Mouse (Mus musculus): ENCODE data around the gene Sdk1. TPM values are rescaled to one million over a fixed set of nuclear protein-coding genes. Genes with fewer than 3 reads are reported as not detected.

The Sdk1 gene
- polyA plus RNA-seq, 1 experiment from 2014 or later = 1.0 TPM

DNA sequence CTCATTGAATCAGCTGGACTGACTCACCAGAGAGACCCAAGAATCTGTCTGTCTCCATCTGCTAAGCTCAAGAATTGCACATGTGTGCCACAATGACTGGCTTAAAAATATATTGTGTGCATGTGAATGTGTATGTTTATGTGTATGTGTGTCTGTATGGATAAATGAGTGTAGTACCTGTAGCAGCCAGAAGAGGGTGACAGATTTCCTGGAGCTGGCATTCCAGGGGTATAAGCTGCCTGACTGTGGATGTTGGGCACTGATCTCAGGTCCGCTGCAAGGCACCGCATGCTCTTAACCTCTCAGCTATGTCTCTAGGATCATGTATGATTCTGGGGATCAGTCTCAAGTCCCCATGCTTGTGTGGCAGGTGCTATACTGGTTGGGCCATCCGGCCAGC is 839.4 kb downstream of the Sdk1 start:
- ATAC-seq (ENCODE audit: insufficient read depth) (no peak), DNase-seq (no peak)
- no peaks in the 10 kb centered on the region for H3K27me3 ChIP-seq (ENCODE audit: insufficient read depth, low read length)
- no peak overlapping the region for H3K9ac ChIP-seq
- no peaks in the 10 kb centered on the region for H3K36me3 ChIP-seq (ENCODE audit: insufficient read depth)
- H3K4me1 ChIP-seq (ENCODE audit: insufficient read depth) = no peaks in the 10 kb centered on the region
- no peak overlapping the region for H3K27ac ChIP-seq (ENCODE audit: low read depth)
- H3K4me3 ChIP-seq (ENCODE audit: low read depth, low read length) = no peak overlapping the region
- TF ChIP-seq CTCF (IDR thresholded peaks at IDR 0.05; ENCODE audit: low read depth) = peak; percentile 45
- H3K4me2 ChIP-seq = no peak overlapping the region
- 97% methylated on average over 3 of the region's 3 CpGs for WGBS
- H3K9me3 ChIP-seq (ENCODE audit: low read depth, low read length) = no peaks in the 10 kb centered on the region

GRCm38 (mm10) chr5:142081076-142081475 is 839.8 kb downstream of the Sdk1 start:
- WGBS = 88% methylated on average over 3 of the region's 3 CpGs
- no peak overlapping the region for H3K4me2 ChIP-seq
- H3K27ac ChIP-seq (ENCODE audit: low read depth) = no peak overlapping the region
- no peak for TF ChIP-seq CTCF (IDR thresholded peaks at IDR 0.05; ENCODE audit: low read depth)
- no peaks in the 10 kb centered on the region for H3K9me3 ChIP-seq (ENCODE audit: low read depth, low read length)
- ATAC-seq (ENCODE audit: insufficient read depth) (no peak), DNase-seq (no peak)
- no peak overlapping the region for H3K4me3 ChIP-seq (ENCODE audit: low read depth, low read length)
- H3K36me3 ChIP-seq (ENCODE audit: insufficient read depth) = no peaks in the 10 kb centered on the region
- no peaks in the 10 kb centered on the region for H3K4me1 ChIP-seq (ENCODE audit: insufficient read depth)
- no peaks in the 10 kb centered on the region for H3K27me3 ChIP-seq (ENCODE audit: insufficient read depth, low read length)
- no peak overlapping the region for H3K9ac ChIP-seq

DNA sequence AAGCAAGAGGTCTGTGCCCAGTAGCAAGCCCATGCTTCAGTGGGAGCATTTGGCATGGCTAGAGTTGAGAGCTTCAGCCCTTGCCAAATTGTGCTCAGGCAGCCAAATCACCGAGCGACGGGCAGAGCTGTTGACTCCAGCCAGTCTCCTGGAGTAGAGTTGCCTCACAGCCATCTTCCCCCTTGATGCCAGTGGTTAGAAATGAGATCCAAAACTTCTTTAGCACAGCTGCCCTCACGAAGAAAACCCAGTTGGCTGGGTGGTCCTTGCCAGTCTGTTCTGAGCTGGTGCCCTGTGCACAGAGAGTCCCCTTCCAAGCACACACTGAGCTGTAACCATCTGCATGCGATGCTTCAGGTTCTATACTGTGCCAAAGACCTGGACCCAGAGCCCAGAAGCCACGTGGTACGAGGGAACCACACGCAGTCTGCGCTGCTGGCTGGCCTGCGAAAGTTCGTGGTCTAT is 855.1 kb downstream of the Sdk1 start:
- 87% methylated on average over 11 of the region's 11 CpGs for WGBS
- no peak overlapping the region for H3K4me3 ChIP-seq (ENCODE audit: low read depth, low read length)
- H3K9me3 ChIP-seq (ENCODE audit: low read depth, low read length) = no peaks in the 10 kb centered on the region
- no peak overlapping the region for H3K4me2 ChIP-seq
- H3K27me3 ChIP-seq (ENCODE audit: insufficient read depth, low read length) = no peaks in the 10 kb centered on the region
- DNase-seq = no peak
- no peak for TF ChIP-seq CTCF (IDR thresholded peaks at IDR 0.05; ENCODE audit: low read depth)
- H3K4me1 ChIP-seq (ENCODE audit: insufficient read depth) = no peaks in the 10 kb centered on the region
- ATAC-seq (ENCODE audit: insufficient read depth) = no peak
- H3K27ac ChIP-seq (ENCODE audit: low read depth) = no peak overlapping the region
- H3K36me3 ChIP-seq (ENCODE audit: insufficient read depth) = no peaks in the 10 kb centered on the region
- no peak overlapping the region for H3K9ac ChIP-seq

DNA sequence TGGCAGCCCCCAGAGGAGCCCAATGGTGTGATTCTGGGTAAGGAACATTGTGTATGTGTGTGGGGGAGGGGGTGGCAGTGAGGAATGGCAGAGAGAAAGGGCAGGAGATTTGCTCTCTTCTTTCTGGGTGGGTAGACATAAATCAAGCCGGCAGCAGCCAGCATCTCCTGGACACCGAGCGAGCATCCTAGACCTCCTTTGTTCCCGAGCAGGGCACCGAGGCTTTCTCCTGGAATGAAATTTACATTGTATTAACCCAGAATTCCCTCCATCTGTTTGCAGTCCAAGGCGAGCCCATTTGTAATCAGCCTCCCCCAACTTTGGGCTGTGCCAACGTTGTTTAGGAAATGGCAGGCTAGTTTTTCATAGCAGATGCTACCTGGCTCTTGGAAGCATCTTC is 858.9 kb downstream of the Sdk1 start:
- Histone ChIP-seq H3K9me3 (ENCODE audit: low read depth, low read length) (no peaks in the 10 kb centered on the region), H3K36me3 (ENCODE audit: insufficient read depth) (no peaks in the 10 kb centered on the region), H3K4me3 (ENCODE audit: low read depth, low read length) (no peak overlapping the region), H3K4me2 (no peak overlapping the region), H3K27me3 (ENCODE audit: insufficient read depth, low read length) (no peaks in the 10 kb centered on the region), H3K27ac (ENCODE audit: low read depth) (no peak overlapping the region), H3K4me1 (ENCODE audit: insufficient read depth) (no peaks in the 10 kb centered on the region), H3K9ac (no peak overlapping the region)
- no peak for TF ChIP-seq CTCF (IDR thresholded peaks at IDR 0.05; ENCODE audit: low read depth)
- ATAC-seq (ENCODE audit: insufficient read depth) (no peak), DNase-seq (no peak)
- WGBS = 69% methylated on average over 7 of the region's 7 CpGs

- ATAC-seq (ENCODE audit: insufficient read depth) = no peak
- Histone ChIP-seq H3K4me3 (ENCODE audit: low read depth, low read length) (no peak overlapping the region), H3K27me3 (ENCODE audit: insufficient read depth, low read length) (no peaks in the 10 kb centered on the region), H3K9me3 (ENCODE audit: low read depth, low read length) (no peaks in the 10 kb centered on the region), H3K27ac (ENCODE audit: low read depth) (no peak overlapping the region), H3K9ac (no peak overlapping the region), H3K36me3 (ENCODE audit: insufficient read depth) (no peaks in the 10 kb centered on the region), H3K4me1 (ENCODE audit: insufficient read depth) (no peaks in the 10 kb centered on the region), H3K4me2 (no peak overlapping the region)
- 34% methylated on average over 11 of the region's 11 CpGs for WGBS
- no peak for DNase-seq
- TF ChIP-seq CTCF (IDR thresholded peaks at IDR 0.05; ENCODE audit: low read depth) = no peak
These were observed 866.1 kb downstream of the Sdk1 start for GRCm38 (mm10) chr5:142107434-142107833.

GRCm38 (mm10) chr5:142111989-142112388 is 870.7 kb downstream of the Sdk1 start:
- DNase-seq (no peak), ATAC-seq (ENCODE audit: insufficient read depth) (no peak)
- Histone ChIP-seq H3K36me3 (ENCODE audit: insufficient read depth) (no peaks in the 10 kb centered on the region), H3K9ac (no peak overlapping the region), H3K27ac (ENCODE audit: low read depth) (no peak overlapping the region), H3K27me3 (ENCODE audit: insufficient read depth, low read length) (no peaks in the 10 kb centered on the region), H3K4me2 (no peak overlapping the region), H3K9me3 (ENCODE audit: low read depth, low read length) (no peaks in the 10 kb centered on the region), H3K4me3 (ENCODE audit: low read depth, low read length) (no peak overlapping the region), H3K4me1 (ENCODE audit: insufficient read depth) (no peaks in the 10 kb centered on the region)
- TF ChIP-seq CTCF (IDR thresholded peaks at IDR 0.05; ENCODE audit: low read depth) = no peak
- WGBS = 79% methylated on average over 6 of the region's 6 CpGs

- Histone ChIP-seq H3K9me3 (ENCODE audit: low read depth, low read length) (no peaks in the 10 kb centered on the region), H3K4me2 (no peak overlapping the region), H3K36me3 (ENCODE audit: insufficient read depth) (no peaks in the 10 kb centered on the region), H3K9ac (no peak overlapping the region), H3K27me3 (ENCODE audit: insufficient read depth, low read length) (no peaks in the 10 kb centered on the region), H3K4me1 (ENCODE audit: insufficient read depth) (no peaks in the 10 kb centered on the region), H3K4me3 (ENCODE audit: low read depth, low read length) (no peak overlapping the region), H3K27ac (ENCODE audit: low read depth) (no peak overlapping the region)
- DNase-seq = no peak
- WGBS = 37% methylated on average over 18 of the region's 18 CpGs
- ATAC-seq (ENCODE audit: insufficient read depth) = no peak
- TF ChIP-seq CTCF (IDR thresholded peaks at IDR 0.05; ENCODE audit: low read depth) = no peak
These were observed 872.2 kb downstream of the Sdk1 start for GRCm38 (mm10) chr5:142113210-142114175.
